Mouse (Mus musculus): ENCODE data around the gene Cmtm8.

GRCm38 (mm10) chr9:114742731-114743130, 101.2 kb downstream of the Cmtm8 start:
- no peak for TF ChIP-seq CTCF (IDR thresholded peaks at IDR 0.05; ENCODE audit: low read depth)
- no peak for TF ChIP-seq EP300 (optimal IDR thresholded peaks at IDR 0.05)
